Mouse (Mus musculus): ENCODE data around the gene Dpf1.

Dpf1 gene

GRCm38 (mm10) chr7:29303738-29304462, at the start of gene Dpf1:
TSS of gene Dpf1 (plus strand) at chr7:29303951.
- in situ Hi-C loops (cut with MseI, MboI), result loop anchor here in 1 of 2 experiments (10.0 kb wide), 1 partner anchor 211 kb away; the partner anchor contains the start of gene Sipa1l3

GRCm38 (mm10) chr7:29255875-29256274, 47.9 kb upstream of the Dpf1 start:
- in situ Hi-C loops (cut with MseI, MboI), result no loop called here

GRCm38 (mm10) chr7:29257368-29257767, 46.4 kb upstream of the Dpf1 start:
- in situ Hi-C loops (cut with MseI, MboI), result no loop called here

- in situ Hi-C loops (cut with MseI, MboI), result no loop called here
Measured at GRCm38 (mm10) chr7:29259781-29260730, 43.7 kb upstream of the Dpf1 start.

- in situ Hi-C loops (cut with MseI, MboI), result no loop called here
Measured at GRCm38 (mm10) chr7:29262151-29262550, 41.6 kb upstream of the Dpf1 start.

- in situ Hi-C loops (cut with MseI, MboI), result no loop called here
Measured at GRCm38 (mm10) chr7:29263831-29264230, 39.9 kb upstream of the Dpf1 start.

GRCm38 (mm10) chr7:29265636-29266035, 38.1 kb upstream of the Dpf1 start:
- in situ Hi-C loops (cut with MseI, MboI), result no loop called here

- in situ Hi-C loops (cut with MseI, MboI), result no loop called here
Measured at GRCm38 (mm10) chr7:29266931-29267330, 36.8 kb upstream of the Dpf1 start.

- in situ Hi-C loops (cut with MseI, MboI), result no loop called here
Measured at GRCm38 (mm10) chr7:29270445-29270844, 33.3 kb upstream of the Dpf1 start.

GRCm38 (mm10) chr7:29271687-29272465, 31.9 kb upstream of the Dpf1 start:
- in situ Hi-C loops (cut with MseI, MboI), result no loop called here

GRCm38 (mm10) chr7:29276715-29277114, 27.0 kb upstream of the Dpf1 start:
- in situ Hi-C loops (cut with MseI, MboI), result no loop called here

- in situ Hi-C loops (cut with MseI, MboI), result no loop called here
Measured at GRCm38 (mm10) chr7:29277510-29277909, 26.2 kb upstream of the Dpf1 start.

GRCm38 (mm10) chr7:29279261-29279660, 24.5 kb upstream of the Dpf1 start:
- in situ Hi-C loops (cut with MseI, MboI), result no loop called here

GRCm38 (mm10) chr7:29279924-29280323, 23.8 kb upstream of the Dpf1 start:
- in situ Hi-C loops (cut with MseI, MboI), result no loop called here

GRCm38 (mm10) chr7:29280801-29281200, 22.9 kb upstream of the Dpf1 start:
- in situ Hi-C loops (cut with MseI, MboI), result no loop called here

GRCm38 (mm10) chr7:29281201-29282073, 22.3 kb upstream of the Dpf1 start, which contains the start of gene Spint2:
TSS of gene Spint2 (minus strand) at chr7:29281912.
- in situ Hi-C loops (cut with MseI, MboI), result no loop called here

- in situ Hi-C loops (cut with MseI, MboI), result no loop called here
Measured at GRCm38 (mm10) chr7:29282074-29282554, 21.6 kb upstream of the Dpf1 start.

GRCm38 (mm10) chr7:29283876-29284275, 19.9 kb upstream of the Dpf1 start:
- in situ Hi-C loops (cut with MseI, MboI), result no loop called here

GRCm38 (mm10) chr7:29284523-29284922, 19.2 kb upstream of the Dpf1 start:
- in situ Hi-C loops (cut with MseI, MboI), result no loop called here

- in situ Hi-C loops (cut with MseI, MboI), result no loop called here
Measured at GRCm38 (mm10) chr7:29287481-29287880, 16.3 kb upstream of the Dpf1 start.

GRCm38 (mm10) chr7:29288079-29288478, 15.7 kb upstream of the Dpf1 start:
- in situ Hi-C loops (cut with MseI, MboI), result no loop called here
